Mouse (Mus musculus) urinary bladder, postnatal 10 days (tissue): ENCODE data around the gene Olfr401.
"Not testable (repeated sequence)": the region's sequence is repeated elsewhere in the genome, so short reads cannot be mapped to it uniquely, and the experiment has no call there.

Source experiments
- DNase-seq: peaks from one replicate; pipeline ENCODE4 v3.0.0; 2022; ENCODE audit warnings: low spot score

The Olfr401 gene

DNA sequence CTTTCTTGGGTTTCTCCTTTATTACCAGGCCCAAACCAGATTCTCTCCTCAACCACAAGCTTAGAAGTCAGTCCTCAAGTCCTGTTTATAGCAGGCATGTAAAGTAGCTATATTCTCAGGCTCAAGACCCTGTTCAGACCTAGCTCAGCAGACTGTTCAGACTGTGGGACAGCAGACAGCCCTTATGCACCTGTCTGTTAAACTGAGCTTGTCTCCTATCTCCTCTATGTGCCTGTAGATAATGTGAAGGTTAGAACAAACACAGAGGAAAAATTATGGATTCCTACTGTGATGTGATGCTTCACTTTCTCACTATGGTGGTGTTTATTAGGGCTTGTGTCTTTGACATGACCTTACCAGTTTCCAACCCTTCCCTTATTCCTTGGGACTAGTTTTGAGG lies at the start of gene Olfr401:
Gene Olfr401, plus strand, starts transcription at position 301 of the 400 bp plus-strand sequence.
- no peak for DNase-seq

DNA sequence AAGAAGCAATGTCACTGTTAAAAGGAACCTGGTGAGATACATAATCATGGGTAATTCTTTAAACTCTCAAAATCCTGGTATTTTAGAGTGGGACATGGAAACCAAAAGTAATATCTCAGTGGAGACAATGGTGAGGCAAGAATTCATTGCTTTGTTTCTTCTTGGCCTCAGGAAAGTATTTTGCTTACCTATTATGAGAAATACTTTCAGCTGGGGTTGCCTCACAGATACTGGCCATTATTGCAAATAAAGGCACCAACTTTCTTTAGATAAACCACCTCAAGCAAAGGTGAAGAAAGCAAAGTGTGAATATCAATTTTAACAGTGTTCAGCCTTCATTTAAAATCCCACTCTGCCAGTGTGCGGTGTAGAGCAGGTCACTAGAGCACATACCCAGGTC lies 43.9 kb upstream of the Olfr401 start, which contains the start of gene Zfp616:
Gene Zfp616, plus strand, starts transcription at position 301 of the 400 bp plus-strand sequence.
- DNase-seq = no peak

DNA sequence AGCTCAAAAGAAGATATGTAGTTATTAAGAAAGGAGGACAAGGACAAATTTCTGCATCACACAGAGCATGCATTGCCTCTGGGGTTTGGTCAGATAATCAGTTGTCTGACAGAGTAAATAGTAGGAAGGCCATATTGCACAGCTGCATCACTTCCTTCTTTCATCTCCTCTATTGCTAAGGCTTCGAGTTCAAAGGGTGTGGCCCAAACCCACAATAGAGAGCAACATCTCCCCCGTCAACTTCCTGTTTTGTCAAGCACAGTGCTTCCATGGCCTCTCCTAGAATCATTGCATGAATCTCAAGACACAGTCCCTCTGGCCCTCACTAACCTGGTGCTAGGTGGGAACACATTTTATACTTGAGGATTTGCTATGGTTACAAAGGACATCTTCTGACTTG lies 12.8 kb upstream of the Olfr401 start:
- DNase-seq = no peak

DNA sequence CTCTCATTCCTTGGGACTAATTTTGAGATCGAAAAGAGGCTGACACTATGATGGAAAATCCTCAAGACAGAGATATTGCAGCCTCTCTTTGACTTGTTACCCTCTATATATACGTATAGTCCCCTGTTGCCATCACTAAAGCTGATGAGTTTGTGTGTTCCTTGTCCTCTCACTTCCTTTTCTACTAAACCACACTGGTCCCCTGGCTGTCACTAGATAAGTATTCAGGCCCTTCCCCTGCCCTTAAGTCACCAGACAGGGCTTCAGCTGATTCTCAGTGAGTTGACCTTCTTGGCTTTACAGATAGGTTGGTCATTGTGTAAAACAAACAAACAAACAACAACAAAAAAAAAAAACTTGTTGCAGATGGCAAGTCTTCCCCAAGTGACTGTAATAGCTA lies 12.0 kb upstream of the Olfr401 start:
- DNase-seq = no peak

DNA sequence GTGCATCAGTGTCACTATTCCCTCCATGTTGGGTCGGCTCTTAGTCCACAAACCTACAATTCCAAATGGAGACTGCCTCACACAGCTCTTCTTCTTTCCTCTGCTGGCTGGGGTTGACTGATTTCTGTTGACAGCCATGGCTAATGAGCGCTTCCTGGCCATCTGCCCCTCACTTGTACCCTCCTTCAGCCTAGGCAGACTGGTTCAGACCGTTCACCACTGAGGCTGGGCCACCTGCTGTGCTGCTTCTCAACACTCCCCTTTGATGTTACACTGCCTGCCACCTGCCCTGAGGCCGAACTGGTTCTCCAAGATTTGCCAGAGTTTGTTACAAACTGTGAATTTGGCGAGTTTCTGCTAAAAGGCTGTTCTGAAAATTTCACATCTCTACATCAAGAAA lies 8.4 kb upstream of the Olfr401 start:
- DNase-seq = no peak

DNA sequence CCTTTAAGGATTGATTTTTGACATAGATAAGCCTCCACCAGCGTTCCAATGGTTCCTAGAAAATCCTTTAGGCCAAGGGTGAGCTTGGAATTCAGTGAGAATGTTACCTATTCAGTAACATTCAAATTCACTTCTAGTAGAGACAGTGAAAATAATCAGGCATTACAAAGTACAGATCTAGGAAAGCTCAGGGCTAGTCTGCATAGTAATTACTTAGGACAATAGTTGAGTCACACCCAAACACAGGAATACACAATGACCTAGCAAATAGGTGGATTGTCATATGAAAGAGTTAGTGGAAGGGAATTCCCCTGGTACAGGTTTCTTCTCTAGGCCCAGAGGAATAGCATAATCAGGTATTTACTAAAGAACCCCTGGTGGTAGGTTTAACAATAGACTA lies 26.5 kb downstream of the Olfr401 start:
- DNase-seq = not testable (repeated sequence)

DNA sequence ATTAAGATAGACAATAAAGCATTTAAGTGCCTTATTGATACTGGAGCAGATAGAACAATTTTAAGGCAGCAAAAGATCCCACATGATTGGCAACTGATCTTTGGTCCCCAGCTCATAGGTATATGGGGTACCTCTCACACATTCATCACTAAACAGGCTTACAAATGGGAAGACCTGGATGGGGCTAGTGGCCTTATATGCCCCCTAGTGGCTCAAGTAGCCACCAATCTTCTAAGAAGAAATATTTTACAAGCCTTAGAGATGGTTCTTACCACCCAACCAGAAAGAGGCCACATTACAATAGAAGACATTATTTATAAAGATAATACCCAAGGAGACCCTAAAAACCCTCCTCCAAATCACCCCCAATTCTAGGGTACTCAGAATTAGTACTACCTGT lies 32.4 kb downstream of the Olfr401 start:
- DNase-seq = no peak

DNA sequence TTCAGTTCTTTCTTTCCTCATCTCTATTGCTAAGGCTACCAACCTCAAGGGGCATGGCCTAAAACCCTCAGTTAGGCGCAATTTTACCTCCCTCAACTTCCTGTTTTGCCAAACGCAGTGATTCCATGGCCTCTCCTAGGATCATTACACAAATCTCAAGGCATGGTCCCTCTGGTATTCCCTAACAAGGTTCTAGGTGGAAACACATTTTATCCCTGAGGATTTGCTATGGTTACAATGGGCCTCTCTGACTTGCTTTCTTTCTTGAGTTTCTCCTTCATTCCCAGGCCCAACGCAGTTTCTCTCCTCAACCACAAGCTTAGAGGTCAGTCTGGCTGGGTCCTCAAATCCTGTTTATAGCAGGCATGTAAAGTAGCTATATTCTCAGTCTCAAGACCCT lies 39.7 kb downstream of the Olfr401 start, which contains the start of gene Olfr402:
Gene Olfr402, plus strand, starts transcription at position 301 of the 400 bp plus-strand sequence.
- DNase-seq = no peak

DNA sequence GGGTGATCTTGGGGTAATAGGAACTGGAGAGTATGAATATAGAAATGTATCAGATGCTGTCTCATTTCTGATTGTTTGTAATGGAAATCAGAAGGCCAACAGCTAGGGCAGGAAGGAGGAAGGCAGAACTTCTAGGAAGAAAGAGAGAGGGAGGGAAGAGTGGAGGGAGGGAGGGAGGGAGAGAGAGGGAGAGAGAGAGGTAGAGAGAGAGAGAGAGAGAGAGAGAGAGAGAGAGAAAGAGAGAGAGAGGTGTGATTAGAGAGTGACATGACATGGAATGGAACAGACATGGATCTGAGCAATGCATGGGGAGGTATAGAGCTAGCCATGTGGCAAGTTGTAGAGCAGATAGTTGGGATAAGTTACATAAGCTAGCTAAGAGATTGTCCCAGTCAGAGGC lies 55.3 kb downstream of the Olfr401 start:
- no peak for DNase-seq
